Mouse (Mus musculus) granulocyte monocyte progenitor cell, adult 5-6 weeks (primary cell): ENCODE data around the gene Anp32b. TPM values are rescaled to one million over a fixed set of nuclear protein-coding genes. Genes with fewer than 3 reads are reported as not detected.
A peak's percentile ranks its signal among the peaks of the same experiment; 100 is the strongest.

Experiments
- ATAC-seq: replicated peaks from 2 replicates; pipeline ENCODE4 v1.8.0; 2016; ENCODE audit warnings: mild to moderate bottlenecking, moderate TSS enrichment, inconsistent platforms; ENCODE audit not compliant: poor library complexity, severe bottlenecking
- total RNA-seq, 2 experiments: library from RNA; stranded (forward) in 1 of 2; stranded (reverse) in 1 of 2; fragments of 200-712, 200-1000 nt in 1 of 2; fragments of >200 nt in 1 of 2; fragmentation: Nextera tagmentation in 1 of 2; gene quantifications; 2 replicates each; pipeline ENCODE4 v1.2.3; 2014 to 2017

Gene Anp32b
- total RNA-seq (2014; fragmentation: Nextera tagmentation) (672 and 724 TPM in 2 replicates), total RNA-seq (2017) (142 and 159 TPM in 2 replicates)

DNA sequence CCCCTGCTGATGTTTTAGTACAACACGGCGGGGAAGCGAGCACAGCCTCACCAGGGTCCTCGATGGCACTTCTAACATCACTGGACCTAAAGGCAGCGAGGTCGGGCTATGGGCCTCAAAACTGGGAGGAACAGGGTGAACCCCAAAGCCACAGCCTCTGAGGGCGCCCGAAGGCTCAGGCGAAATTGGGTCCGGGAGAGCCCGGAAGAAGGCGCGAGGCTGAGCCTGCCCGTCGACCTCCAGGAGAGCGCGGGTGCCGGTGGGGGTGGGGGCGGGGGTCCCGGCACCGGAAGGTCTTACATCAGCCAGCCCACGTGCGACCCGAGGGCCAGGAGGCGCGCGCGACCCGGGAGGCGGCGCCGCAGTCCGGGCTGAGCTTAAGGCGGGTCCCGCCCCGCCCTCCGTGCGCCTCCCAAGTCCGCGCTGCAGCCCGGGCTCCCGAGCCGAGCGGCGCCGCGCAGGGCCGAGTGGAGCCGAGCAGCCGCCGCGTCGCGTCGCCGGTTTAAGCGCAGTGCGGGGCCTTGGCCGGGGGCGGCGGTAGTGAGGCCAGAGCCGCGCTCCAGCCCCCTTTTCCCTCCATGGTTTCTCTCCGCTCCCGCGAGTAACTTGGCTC, at the start of gene Anp32b:
Gene Anp32b (plus strand): TSS at position 384 of the 613 bp plus-strand sequence.
- peak; percentile 57 for ATAC-seq

DNA sequence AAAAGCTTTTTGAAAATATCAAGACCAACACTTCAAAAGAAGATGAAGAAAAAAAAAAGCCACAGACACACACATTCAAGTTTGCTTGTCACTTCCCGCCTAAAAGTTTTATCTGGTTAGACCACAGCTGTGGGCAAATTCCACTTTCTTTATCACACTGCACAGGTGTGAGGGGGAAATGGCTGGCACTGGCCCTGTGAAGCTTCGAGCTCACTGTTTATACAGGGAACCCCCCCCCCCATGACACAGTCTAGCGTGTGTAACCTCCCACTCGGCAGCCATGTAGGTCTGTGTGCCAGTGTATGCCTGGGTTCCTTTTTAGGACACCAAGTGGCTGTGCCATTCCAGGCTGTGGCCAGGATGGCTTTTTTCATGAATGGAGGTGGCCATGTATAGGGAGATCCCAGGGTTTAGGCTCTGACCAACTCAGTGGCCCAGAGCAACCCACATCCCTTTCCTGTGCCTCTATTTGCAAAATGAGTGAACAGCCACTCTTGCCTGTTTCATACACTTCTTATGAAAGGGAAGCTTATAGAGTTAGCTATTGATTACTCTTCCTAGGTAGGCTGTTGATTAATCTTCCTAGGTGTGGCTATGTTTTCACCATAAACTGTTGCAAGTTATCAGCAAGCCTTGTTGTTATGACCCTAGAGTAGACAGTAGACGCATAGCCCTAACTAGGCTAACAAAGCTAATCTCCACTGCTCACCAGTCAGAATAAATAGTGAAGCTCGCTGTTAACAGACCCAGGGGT, 46.5 kb upstream of the Anp32b start:
- ATAC-seq, result peak; percentile 67

DNA sequence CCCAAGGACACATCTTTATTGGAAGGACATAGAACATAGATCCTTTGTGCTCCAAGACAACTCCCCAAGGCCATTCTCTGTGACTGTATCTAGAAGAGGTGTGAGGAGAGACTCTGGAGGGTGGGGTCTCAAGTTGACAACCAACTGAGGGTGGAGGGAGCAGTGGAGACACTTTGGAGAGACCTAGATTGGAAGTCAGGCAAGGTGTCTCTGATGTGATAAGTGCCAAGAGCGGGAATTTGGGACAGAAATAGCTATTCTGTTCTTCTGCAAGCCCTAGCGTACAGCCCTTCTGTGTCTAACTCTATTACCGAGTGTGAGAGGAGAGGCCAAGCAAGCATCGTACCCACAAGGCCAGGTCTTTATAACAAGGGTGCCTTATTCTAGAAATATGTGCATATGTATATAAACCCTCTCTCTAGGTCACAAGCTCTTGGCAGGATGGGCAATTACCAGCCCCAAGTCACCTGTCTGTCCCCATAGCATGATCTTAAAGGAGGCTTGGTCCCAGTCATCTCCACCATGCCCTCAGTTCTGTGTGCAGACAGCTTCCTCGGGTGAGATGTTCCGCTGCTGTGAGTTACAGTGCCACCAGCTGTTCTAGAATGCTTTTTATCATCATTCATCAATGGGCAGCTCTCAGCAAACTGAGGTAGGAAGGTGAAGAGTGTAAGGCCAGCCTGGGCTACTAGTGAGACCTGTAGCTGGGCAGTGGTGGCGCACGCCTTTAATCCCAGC, 43.6 kb upstream of the Anp32b start:
- no peak for ATAC-seq

DNA sequence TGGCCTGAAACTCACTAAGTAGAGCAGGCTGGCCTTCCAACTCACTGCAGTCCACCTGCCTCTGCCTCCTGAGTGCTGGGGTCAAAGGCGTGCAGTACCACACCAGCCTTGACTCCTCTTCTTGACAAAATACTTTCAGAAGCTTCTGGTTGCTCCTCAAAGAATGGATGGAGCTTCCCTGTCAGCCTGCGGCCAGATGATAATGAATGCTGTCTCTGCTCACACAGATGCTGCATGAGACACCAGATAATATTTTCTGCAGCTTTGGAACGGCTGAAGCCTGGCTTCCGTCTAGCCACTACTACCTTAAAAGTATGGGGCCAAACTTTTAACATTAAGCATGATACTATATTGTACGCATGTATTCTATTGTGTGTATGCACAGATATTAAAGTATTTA, 40.0 kb upstream of the Anp32b start:
- no peak for ATAC-seq

DNA sequence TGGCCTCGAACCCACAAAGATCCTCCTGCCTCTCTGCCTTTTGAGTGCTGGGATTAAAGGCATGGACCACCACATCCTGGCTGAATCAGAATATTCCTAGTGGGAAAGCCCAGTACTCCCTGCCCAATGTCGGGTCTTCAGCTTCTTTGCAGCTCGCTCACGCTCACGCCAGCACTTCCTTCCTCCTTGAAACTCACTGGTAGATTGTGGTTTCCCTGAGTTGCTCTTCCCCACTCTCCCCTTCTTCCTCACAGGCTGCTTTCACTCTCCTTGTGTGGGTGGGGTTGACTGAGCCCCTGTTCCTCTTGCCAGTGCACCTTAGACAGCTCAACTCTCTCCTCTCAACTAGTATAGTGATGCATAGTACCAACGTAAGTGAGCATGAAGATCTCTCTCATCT, 39.2 kb upstream of the Anp32b start:
- peak; percentile 94 for ATAC-seq

DNA sequence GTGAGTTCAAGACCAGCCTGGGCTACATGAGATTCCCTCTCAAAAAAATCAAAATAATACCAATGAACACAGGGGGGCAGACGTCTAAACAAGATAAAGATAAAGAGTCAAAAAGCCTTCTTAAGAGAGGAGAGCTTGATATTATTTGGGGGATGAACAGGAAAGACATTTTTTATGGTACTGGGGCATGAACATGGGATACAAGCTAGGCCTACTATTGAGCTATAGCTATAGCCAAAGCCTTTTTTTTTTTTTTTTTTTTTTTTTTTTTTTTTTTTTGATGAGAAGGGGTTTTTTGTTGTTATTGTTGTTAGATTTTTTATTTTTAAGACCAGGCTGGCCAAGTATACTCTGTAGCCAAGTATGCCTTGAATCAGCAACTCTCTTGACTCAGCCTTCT, 38.6 kb upstream of the Anp32b start:
- peak; percentile 10; the same call in 1 of the 2 replicates for ATAC-seq

DNA sequence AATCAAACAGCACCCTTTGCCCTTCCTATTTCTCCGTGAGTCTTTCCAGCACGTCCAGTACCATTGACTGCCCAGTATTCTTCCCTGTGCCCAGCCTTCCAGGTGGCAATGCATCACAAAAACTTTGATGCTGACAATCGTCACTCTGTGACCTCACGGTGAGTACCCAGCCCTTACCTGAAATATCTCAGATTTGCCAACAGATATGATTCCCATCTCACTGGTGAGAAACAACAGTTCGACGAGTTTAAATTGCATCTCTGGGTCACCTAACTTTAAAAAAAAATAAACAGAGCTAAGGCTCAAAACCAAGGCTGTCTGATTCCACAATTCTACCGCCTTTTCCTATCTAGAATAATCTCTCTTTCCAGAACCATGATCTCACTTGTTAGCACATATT, 37.3 kb upstream of the Anp32b start, which contains the start of gene Hemgn:
Gene Hemgn (minus strand): TSS at position 101 of the 400 bp plus-strand sequence.
- ATAC-seq, result no peak

DNA sequence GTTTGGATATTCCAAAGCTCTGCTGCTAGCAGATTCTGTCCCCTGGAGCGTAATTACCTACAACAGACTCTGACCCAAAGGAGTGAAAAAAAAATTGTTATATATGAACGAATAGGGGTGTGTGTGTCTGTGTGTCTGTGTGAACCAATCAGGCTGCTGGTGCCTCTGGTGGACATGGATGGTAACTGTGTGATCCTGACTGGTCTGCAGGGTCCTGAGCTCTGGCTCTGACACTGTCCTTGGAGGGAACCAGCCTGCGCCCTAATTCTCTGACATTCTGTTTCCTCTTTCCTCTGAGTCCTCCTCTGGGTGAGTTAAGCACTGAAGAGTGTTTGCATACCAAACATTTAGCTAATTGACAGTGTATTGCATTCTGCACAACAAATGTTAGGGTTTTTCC, 33.2 kb upstream of the Anp32b start:
- peak; percentile 84 for ATAC-seq

DNA sequence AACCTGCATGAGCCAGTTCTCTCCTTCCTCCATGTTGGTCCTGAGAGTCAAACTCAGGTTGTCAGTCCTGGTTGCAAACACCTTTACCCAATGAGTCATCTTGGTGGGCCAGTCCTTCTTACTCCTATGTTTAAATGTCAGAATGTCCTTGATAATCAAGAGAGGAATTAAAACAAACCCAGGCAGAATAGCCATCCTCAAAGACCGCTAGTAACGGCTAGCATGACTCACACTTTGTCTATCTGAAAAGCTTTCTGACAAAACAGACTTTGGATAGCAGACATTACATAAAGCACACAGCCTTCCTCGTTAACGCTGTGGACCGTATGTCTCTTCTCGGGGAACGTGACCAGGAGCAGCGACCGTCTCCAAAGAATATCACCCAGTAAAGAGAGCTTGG, 31.9 kb upstream of the Anp32b start:
- ATAC-seq, result no peak

DNA sequence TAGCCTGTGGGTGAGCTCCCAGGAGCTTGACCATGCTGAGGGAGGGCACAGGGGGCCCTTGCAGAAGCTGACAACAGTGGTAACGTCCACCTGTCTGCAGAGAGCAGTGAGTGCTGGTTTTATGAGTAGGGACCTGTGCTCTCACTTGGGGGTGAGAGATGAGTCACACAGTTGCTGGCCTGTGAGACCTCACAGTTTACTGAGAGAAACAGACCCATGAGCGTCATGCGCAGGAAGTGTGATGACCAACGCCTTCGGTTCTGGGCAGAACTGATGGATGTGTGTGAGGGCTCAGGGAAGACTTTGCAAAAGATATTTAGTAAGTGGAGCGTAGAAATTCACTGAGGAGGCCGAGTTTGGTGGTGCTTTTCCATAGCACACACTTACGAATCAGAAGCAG, 28.1 kb upstream of the Anp32b start:
- 0 out of 2 replicates have a peak, but pooled peaks have one; percentile 13 for ATAC-seq

DNA sequence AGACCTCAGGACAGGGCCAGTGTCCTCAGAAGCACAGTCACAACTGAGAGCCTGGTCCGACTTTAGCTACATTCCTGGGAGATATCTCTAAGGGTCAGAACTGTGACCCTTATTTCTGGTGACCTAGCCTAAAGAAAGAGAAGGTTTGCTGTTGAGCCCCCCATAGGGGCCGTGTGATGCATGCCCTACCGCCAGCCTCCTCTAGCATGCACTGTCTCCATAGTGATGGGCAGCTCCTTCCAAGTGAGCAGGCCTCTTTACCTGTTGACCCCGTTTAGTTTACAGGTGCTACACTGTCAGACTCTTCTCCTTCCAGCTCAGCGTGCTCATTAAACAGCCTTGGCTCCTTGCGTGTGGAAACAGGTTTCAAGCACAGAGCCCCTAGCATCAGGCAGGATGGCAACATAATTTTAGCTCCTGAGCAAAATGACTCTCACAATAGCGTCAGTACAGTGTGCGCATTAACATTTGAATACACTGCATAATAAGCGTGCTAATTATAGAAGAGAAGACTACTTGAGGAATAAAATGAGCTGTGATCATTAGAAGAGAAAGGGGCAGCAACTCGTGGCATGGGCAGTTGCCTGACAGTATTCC, 21.7 kb upstream of the Anp32b start:
- ATAC-seq, result no peak

DNA sequence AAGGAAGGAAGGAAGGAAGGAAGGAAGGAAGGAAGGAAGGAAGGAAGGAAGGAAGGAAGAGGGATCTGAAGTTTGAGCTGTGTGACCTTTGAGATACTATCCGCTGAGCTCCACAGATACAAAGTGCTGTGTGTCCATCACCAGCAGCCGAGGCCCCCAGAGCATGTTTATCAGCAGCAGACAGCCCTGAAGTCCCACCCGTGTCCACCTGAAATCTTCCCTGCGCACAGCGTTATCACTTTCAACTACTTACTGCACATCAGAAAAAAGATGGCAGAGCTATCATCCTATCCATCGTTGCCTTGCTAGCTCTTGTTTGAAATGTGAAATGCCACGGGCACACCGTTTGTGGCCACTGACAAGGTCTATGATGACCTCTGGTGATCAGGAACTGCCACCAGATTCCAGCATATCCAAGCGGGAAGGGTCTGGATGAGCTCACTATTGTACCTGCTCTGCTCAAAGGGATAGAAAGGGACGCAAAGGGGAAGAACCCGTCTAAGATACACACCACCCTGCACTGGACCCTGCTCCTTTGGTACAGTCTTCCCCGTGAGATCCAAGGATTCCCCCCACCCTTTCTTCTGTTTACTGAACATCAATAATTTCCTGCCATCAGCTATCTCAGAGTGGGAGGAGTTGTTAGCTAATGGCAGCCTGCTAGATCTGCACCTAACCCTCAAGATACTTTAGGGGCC, 18.2 kb upstream of the Anp32b start:
- ATAC-seq, result no peak

DNA sequence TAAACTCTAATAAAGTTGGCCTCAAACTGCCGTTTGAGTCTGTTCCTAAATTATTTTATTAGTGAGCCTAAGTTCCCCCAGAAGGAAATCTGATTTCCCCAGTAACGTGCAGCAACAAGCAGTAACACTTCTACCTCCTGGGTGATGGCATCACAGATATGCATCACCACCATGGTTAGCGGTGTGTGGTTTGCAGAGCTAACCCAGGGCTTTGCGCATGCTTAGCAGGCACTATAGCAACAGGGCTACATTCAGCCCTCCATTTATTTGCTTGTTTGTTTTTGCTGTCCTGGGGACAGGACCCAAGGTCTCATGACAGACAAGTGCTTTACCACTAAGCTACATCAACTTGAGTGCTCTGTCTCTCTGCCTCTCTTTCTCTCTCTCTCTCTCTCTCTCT, 8.2 kb upstream of the Anp32b start:
- peak; percentile 88 for ATAC-seq

DNA sequence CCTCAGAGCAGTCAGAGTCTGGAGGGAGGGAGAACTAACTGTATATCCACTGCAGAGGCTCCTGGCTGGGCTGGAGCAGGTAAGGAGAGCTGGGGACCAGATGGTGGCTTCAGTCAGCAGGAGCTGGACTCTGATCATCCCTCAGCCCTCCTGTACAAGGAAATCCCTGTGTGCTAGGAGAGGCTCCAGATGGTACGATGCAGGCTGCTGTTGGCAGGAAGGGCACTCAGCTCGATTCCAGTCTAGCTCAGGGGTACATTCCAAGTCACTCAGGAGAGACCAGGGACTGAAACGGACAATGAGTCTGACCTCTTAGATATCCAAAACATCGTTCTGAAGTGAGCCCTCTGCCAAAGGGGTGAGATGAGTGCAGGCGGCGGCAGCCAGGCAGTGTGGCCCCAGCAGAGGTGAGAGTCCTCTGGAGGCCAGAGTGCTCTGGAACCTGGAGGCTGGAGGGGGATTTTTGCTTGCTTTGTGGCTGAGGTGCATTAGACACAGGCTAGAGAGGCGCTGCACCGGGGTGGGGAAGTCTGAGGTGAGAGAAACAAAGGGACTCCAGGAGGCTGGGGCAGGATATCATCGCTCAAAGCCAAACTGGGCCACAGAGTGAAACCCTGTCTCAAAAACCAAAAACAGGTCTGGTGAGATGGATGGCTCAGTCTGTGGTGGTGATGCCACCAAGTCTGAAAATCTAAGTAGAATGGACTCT, 5.3 kb upstream of the Anp32b start:
- ATAC-seq, result no peak

DNA sequence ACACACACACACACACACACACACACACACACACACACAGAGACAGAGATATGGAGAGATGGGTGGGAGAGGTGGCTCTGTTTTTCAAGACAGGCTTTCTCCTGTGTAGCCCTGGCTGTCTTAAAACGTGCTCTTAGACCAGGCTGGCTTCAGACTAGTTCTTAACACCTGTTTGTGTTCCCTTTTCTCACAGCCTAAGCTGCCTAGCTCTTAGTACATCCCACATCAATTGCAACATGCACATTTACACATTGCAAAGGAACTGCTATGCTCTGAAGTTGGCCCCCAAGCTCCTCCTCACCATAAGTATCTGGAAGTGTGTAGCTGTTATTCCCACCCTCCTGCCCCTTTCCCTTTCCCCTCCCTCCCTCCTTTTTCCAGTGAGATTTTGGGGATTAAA, 3.2 kb upstream of the Anp32b start:
- ATAC-seq, result peak; percentile 41

DNA sequence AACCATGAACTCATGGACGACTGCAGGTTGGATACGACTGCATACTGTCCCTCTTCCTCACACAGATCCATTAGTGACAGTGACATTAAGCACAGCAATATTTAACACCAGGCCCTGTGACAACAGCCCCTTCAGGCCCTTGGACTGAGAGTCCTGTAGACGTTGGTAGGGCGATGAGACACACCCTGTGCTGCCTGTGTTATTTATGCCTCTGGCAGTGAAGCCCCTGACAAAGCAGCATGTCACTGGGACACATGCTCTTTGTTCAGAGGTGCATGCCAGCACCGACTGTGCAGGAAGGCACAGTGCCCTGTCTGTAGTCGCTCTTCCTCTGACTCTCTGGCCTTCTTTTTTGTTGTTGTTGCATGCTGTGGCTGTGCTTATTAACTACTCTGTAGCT, 1.8 kb upstream of the Anp32b start:
- no peak for ATAC-seq

DNA sequence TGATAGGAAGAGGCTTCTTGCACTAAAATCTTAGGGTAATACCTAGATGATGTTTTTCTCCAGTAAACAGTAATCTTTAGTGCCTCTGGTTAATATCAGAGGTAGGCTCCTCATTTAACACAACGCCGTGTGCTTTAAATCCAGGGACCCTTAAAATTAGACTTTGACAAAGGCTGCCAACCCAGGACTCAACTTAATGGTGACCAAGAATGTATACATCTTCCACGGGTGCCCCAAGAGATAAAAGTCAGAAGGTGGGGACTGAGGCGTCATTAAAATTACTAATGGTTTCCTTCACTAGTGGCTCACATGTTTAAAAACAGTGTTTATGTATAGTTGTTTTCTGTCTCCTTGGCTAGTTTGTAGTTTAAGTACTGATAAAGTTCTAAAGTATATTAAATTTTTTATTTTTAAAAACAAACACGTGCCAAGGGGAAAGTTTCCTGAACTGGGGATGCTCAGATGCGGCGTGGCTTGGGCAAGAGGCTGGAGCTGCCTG, 633 bp upstream of the Anp32b start:
- no peak for ATAC-seq

DNA sequence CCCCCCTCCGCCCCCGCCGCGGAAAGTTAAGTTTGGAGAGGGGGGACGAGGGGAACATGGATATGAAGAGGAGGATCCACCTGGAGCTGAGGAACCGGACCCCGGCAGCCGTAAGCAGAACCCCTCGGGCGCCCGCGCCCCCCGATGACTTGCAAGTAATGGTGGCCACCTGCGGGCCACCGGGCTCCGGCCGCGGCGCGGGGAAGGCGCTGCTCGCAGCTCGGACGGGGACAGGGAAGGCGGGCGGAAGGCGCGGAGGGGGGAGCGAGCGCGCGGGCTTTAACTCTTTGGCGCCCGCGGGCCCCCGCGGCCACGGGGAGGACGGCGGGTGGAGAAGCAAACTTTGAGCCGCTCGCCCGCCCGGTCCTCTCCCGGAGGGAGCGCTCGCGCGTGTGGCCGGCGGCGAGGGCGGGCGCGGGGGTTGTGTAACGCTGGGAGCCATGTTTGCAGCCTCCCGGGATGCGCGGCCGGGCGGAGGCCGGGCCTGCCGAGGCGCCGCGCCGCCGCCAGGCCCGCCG, 597 bp downstream of the Anp32b start:
- ATAC-seq, result peak; percentile 2; the same call in 1 of the 2 replicates
